Mouse (Mus musculus): ENCODE data around the gene Map2. TPM values are rescaled to one million over a fixed set of nuclear protein-coding genes. Genes with fewer than 3 reads are reported as not detected.

Map2 gene
- polyA plus RNA-seq (2015; fragmentation: Nextera tagmentation; extraction: Ambion mirVana) = 3.5 and 3.8 TPM in 2 replicates

GRCm38 (mm10) chr1:66175041-66175665 is at the start of gene Map2:
Gene Map2 (plus strand): TSS chr1:66175273.
- Histone ChIP-seq H3K9ac (ENCODE audit: low read length) (peak within 1 kb of the TSS; percentile 54), H3K27me3 (ENCODE audit: control insufficient read depth, insufficient read depth, low read length) (no peaks in the 10 kb centered on the region), H3K4me1 (replicated peaks; ENCODE audit: control insufficient read depth, insufficient read depth) (0 out of 2 replicates have a peak, but pooled peaks cover 3% of the 10 kb centered on the region), H3K27ac (replicated peaks) (no peak within 1 kb of the TSS), H3K36me3 (ENCODE audit: control insufficient read depth, insufficient read depth, low read length) (no peaks in the 10 kb centered on the region), H3K9me3 (ENCODE audit: control insufficient read depth, low read length) (no peaks in the 10 kb centered on the region), H3K4me2 (replicated peaks; ENCODE audit: low read depth) (peak within 1 kb of the TSS; percentile 82), H3K4me3 (ENCODE audit: low read depth, low read length) (peak within 1 kb of the TSS; percentile 56)
- TF ChIP-seq EP300 (optimal IDR thresholded peaks at IDR 0.05) (no peak), CTCF (IDR thresholded peaks at IDR 0.05; ENCODE audit: low read depth) (no peak)
- DNase-seq (ENCODE audit: low spot score) = peak; percentile 89
- under 1% methylated on average over 38 of the region's 61 CpGs for WGBS
- peak; percentile 99 for ATAC-seq (ENCODE audit: low FRiP score, low TSS enrichment)

- ATAC-seq (ENCODE audit: low FRiP score, low TSS enrichment) (no peak), DNase-seq (ENCODE audit: low spot score) (no peak)
- no peaks in the 10 kb centered on the region for H3K4me1 ChIP-seq (replicated peaks; ENCODE audit: control insufficient read depth, insufficient read depth)
- no peak overlapping the region for H3K4me2 ChIP-seq (replicated peaks; ENCODE audit: low read depth)
- H3K4me3 ChIP-seq (ENCODE audit: low read depth, low read length) = no peak overlapping the region
- no peak for TF ChIP-seq CTCF (IDR thresholded peaks at IDR 0.05; ENCODE audit: low read depth)
- no peak for TF ChIP-seq EP300 (optimal IDR thresholded peaks at IDR 0.05)
- H3K9ac ChIP-seq (ENCODE audit: low read length) = no peak overlapping the region
- H3K36me3 ChIP-seq (ENCODE audit: control insufficient read depth, insufficient read depth, low read length) = no peaks in the 10 kb centered on the region
- H3K27ac ChIP-seq (replicated peaks) = no peak overlapping the region
- H3K27me3 ChIP-seq (ENCODE audit: control insufficient read depth, insufficient read depth, low read length) = no peaks in the 10 kb centered on the region
- H3K9me3 ChIP-seq (ENCODE audit: control insufficient read depth, low read length) = no peaks in the 10 kb centered on the region
Observed at GRCm38 (mm10) chr1:66133014-66133413, 42.1 kb upstream of the Map2 start.

GRCm38 (mm10) chr1:66135324-66135723 is 39.7 kb upstream of the Map2 start:
- no peak overlapping the region for H3K9ac ChIP-seq (ENCODE audit: low read length)
- no peak overlapping the region for H3K4me2 ChIP-seq (replicated peaks; ENCODE audit: low read depth)
- H3K4me1 ChIP-seq (replicated peaks; ENCODE audit: control insufficient read depth, insufficient read depth) = no peaks in the 10 kb centered on the region
- TF ChIP-seq EP300 (optimal IDR thresholded peaks at IDR 0.05) = no peak
- TF ChIP-seq CTCF (IDR thresholded peaks at IDR 0.05; ENCODE audit: low read depth) = no peak
- no peaks in the 10 kb centered on the region for H3K36me3 ChIP-seq (ENCODE audit: control insufficient read depth, insufficient read depth, low read length)
- ATAC-seq (ENCODE audit: low FRiP score, low TSS enrichment) = no peak
- DNase-seq (ENCODE audit: low spot score) = no peak
- no peaks in the 10 kb centered on the region for H3K27me3 ChIP-seq (ENCODE audit: control insufficient read depth, insufficient read depth, low read length)
- H3K27ac ChIP-seq (replicated peaks) = no peak overlapping the region
- H3K9me3 ChIP-seq (ENCODE audit: control insufficient read depth, low read length) = no peaks in the 10 kb centered on the region
- no peak overlapping the region for H3K4me3 ChIP-seq (ENCODE audit: low read depth, low read length)

GRCm38 (mm10) chr1:66140686-66141085 is 34.4 kb upstream of the Map2 start:
- H3K4me3 ChIP-seq (ENCODE audit: low read depth, low read length) = no peak overlapping the region
- WGBS = 90% methylated on average over 1 of the region's 1 CpGs
- ATAC-seq (ENCODE audit: low FRiP score, low TSS enrichment) = no peak
- no peak overlapping the region for H3K27ac ChIP-seq (replicated peaks)
- H3K4me1 ChIP-seq (replicated peaks; ENCODE audit: control insufficient read depth, insufficient read depth) = no peaks in the 10 kb centered on the region
- H3K4me2 ChIP-seq (replicated peaks; ENCODE audit: low read depth) = no peak overlapping the region
- no peak overlapping the region for H3K9ac ChIP-seq (ENCODE audit: low read length)
- H3K27me3 ChIP-seq (ENCODE audit: control insufficient read depth, insufficient read depth, low read length) = no peaks in the 10 kb centered on the region
- no peaks in the 10 kb centered on the region for H3K9me3 ChIP-seq (ENCODE audit: control insufficient read depth, low read length)
- no peaks in the 10 kb centered on the region for H3K36me3 ChIP-seq (ENCODE audit: control insufficient read depth, insufficient read depth, low read length)
- TF ChIP-seq CTCF (IDR thresholded peaks at IDR 0.05; ENCODE audit: low read depth) (no peak), EP300 (optimal IDR thresholded peaks at IDR 0.05) (no peak)
- no peak for DNase-seq (ENCODE audit: low spot score)

- peak; percentile 35; the same call in 1 of the 2 replicates for ATAC-seq (ENCODE audit: low FRiP score, low TSS enrichment)
Observed at GRCm38 (mm10) chr1:66145180-66145579, 29.9 kb upstream of the Map2 start.

GRCm38 (mm10) chr1:66148825-66149514 is 26.1 kb upstream of the Map2 start:
- H3K36me3 ChIP-seq (ENCODE audit: control insufficient read depth, insufficient read depth, low read length) = no peaks in the 10 kb centered on the region
- H3K27ac ChIP-seq (replicated peaks) = no peak overlapping the region
- H3K27me3 ChIP-seq (ENCODE audit: control insufficient read depth, insufficient read depth, low read length) = no peaks in the 10 kb centered on the region
- ATAC-seq (ENCODE audit: low FRiP score, low TSS enrichment) = no peak
- no peak overlapping the region for H3K4me3 ChIP-seq (ENCODE audit: low read depth, low read length)
- H3K9me3 ChIP-seq (ENCODE audit: control insufficient read depth, low read length) = no peaks in the 10 kb centered on the region
- TF ChIP-seq EP300 (optimal IDR thresholded peaks at IDR 0.05) (no peak), CTCF (IDR thresholded peaks at IDR 0.05; ENCODE audit: low read depth) (no peak)
- H3K4me1 ChIP-seq (replicated peaks; ENCODE audit: control insufficient read depth, insufficient read depth) = no peaks in the 10 kb centered on the region
- 47% methylated on average over 2 of the region's 2 CpGs for WGBS
- no peak overlapping the region for H3K9ac ChIP-seq (ENCODE audit: low read length)
- no peak overlapping the region for H3K4me2 ChIP-seq (replicated peaks; ENCODE audit: low read depth)
- no peak for DNase-seq (ENCODE audit: low spot score)

More at GRCm38 (mm10) chr1:66145180-66145579, 29.9 kb upstream of the Map2 start:
- Histone ChIP-seq H3K36me3 (ENCODE audit: control insufficient read depth, insufficient read depth, low read length) (no peaks in the 10 kb centered on the region), H3K27ac (replicated peaks) (no peak overlapping the region), H3K4me1 (replicated peaks; ENCODE audit: control insufficient read depth, insufficient read depth) (no peaks in the 10 kb centered on the region), H3K4me3 (ENCODE audit: low read depth, low read length) (no peak overlapping the region), H3K4me2 (replicated peaks; ENCODE audit: low read depth) (no peak overlapping the region), H3K9me3 (ENCODE audit: control insufficient read depth, low read length) (no peaks in the 10 kb centered on the region), H3K27me3 (ENCODE audit: control insufficient read depth, insufficient read depth, low read length) (no peaks in the 10 kb centered on the region), H3K9ac (ENCODE audit: low read length) (no peak overlapping the region)
- TF ChIP-seq EP300 (optimal IDR thresholded peaks at IDR 0.05) = no peak
- TF ChIP-seq CTCF (IDR thresholded peaks at IDR 0.05; ENCODE audit: low read depth) = no peak
- no peak for DNase-seq (ENCODE audit: low spot score)
- WGBS = 46% methylated on average over 3 of the region's 3 CpGs
